Mouse (Mus musculus): ENCODE measurements at regions not wholly inside any gene's neighbourhood (a gene's known extent, or its start where the extent isn't known, plus 50 kb on each side); places are given as distances from the start of the nearest gene placed in this dataset.

- no peak for DNase-seq (ENCODE audit: low spot score in 2 of 2)
These were observed 238.6 kb downstream of the Rnf152 start for GRCm38 (mm10) chr1:105117888-105118287.

GRCm38 (mm10) chr1:105116231-105116630 is 240.3 kb downstream of the Rnf152 start:
- DNase-seq (ENCODE audit: low spot score in 2 of 2): no peak

- DNase-seq (ENCODE audit: low spot score in 2 of 2): no peak
These were observed 241.1 kb downstream of the Rnf152 start for GRCm38 (mm10) chr1:105115391-105115790.

DNA sequence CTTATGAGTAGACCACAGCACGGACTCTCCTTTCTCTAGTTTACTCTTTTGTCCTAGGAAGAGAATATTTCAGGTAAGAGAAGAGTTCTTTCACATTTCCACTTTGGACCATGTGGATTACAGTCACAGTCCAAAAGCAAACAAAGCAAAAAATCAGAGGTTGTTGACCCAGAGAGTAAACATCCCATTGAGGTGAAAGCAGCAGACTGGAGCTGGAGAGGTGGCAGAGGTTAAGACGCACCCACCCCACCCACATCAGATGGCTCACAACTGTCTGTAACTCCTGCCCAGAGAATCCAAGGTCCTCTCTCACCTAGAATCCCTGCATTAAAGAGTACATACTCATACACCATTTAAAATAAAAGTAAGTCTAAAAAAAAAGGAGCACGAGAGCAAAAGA is 241.7 kb downstream of the Rnf152 start:
- no peak for DNase-seq (ENCODE audit: low spot score in 2 of 2)

GRCm38 (mm10) chr1:105112762-105113525 is 243.6 kb downstream of the Rnf152 start:
- peak in 1 of 2 experiments; percentile 10 for DNase-seq (ENCODE audit: low spot score in 2 of 2)

DNA sequence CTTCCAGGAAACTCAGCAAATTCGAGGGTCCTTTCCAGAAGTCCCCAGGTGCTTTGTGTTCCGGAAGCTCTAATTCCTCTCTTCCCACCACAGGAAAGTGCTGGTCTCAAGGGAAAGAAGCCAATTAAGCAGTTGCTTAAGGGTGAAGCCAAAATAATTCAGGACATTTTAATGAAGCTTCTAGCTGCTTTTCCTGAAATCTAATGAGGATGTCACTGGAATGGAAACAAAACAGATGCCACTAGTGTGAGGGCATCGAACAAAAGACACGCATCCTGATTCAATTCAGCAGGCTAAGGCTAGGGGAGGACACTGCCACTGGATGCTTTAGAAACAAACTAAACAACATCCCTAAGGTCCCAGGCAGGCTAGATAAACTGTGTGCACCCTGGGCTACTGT is 245.3 kb downstream of the Rnf152 start:
- no peak for DNase-seq (ENCODE audit: low spot score in 2 of 2)

GRCm38 (mm10) chr1:105110581-105111210 is 245.8 kb downstream of the Rnf152 start:
- no peak for DNase-seq (ENCODE audit: low spot score in 2 of 2)

GRCm38 (mm10) chr1:105107836-105108235 is 248.7 kb downstream of the Rnf152 start:
- peak in 1 of 2 experiments; percentile 12 for DNase-seq (ENCODE audit: low spot score in 2 of 2)

DNA sequence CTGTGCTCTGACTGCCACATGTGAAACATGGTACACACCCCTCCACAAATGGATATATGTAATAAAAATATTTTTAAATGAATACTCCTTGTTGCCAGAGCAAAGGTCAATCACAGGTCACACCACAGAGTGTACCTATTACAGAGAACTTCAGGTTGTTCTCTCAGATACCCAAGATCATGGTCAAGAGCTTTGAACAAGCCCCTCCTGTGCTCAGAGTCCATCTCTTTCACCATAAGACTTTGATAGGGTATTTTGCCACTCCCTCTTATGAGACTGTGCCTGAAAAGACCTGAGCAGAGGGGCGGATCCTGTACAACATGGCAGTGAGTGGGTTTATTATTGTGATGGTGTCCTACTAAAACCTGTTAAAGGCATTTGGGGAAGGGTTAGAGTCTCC is 249.3 kb downstream of the Rnf152 start:
- no peak for DNase-seq (ENCODE audit: low spot score in 2 of 2)

DNA sequence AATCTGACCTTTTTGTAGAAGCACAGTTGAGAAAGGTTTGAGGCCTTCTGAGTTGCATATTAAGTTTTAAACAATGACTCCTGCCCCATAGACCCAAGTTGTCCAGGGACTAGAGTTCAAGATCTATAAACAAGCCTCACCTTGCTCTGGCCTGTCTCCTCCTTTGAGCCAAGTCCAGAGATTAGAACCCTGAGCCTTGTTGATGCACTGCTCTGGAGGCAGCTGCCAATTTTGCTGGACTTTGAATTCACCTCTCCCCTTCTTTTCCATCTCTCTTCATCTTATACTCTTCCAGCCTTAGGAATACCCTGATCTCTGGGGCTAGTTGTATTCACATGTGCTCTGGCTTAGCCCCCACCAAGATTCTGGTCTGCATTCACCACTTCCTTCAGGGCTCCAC is 251.3 kb downstream of the Rnf152 start:
- no peak for DNase-seq (ENCODE audit: low spot score in 2 of 2)

DNA sequence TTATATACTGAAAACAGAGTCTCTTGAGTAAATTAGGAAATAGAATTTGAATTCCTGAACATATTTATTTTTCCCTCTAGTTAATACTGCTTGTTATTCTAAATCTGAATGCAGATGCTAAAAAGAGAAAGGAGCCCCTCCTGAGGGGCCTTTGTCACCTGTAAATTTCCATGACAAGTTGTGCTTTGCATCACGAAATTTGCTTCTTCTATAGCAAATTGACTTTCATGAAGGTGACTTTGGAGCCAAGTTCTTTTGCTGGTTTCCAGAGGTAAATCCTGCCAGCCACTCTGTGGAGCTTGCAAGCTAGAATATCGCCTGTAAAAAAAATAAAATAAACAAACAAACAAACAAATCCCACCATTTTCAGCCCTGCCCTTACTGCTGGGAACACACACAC is 261.4 kb downstream of the Rnf152 start:
- no peak for DNase-seq (ENCODE audit: low spot score in 2 of 2)

GRCm38 (mm10) chr1:105094500-105094899 is 262.0 kb downstream of the Rnf152 start:
- no peak for DNase-seq (ENCODE audit: low spot score in 2 of 2)

DNA sequence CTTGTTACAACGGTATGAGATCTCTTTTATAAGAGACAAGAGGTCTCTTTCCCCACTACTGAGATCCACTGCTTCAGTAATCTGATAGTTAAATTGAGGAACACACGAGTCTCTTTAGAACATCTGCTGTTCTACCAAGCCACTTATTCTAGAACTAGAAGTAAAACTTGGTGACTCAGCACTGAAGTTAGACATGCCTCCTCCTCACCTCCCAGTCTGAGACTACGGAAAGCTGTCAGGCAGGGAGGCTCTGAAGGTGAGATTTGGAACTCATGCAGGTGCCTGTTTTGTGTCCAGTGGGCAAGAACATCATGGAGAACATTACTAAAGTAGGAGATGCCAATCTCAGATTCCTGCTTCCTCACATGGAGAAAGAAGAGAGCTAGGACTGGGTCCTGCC is 262.6 kb downstream of the Rnf152 start:
- DNase-seq (ENCODE audit: low spot score in 2 of 2): no peak

- DNase-seq (ENCODE audit: low spot score in 2 of 2): no peak
These were observed 263.5 kb downstream of the Rnf152 start for GRCm38 (mm10) chr1:105093012-105093411.

GRCm38 (mm10) chr1:105092309-105092904 is 264.1 kb downstream of the Rnf152 start:
- DNase-seq (ENCODE audit: low spot score in 2 of 2): peak; percentile 25 to 27

DNA sequence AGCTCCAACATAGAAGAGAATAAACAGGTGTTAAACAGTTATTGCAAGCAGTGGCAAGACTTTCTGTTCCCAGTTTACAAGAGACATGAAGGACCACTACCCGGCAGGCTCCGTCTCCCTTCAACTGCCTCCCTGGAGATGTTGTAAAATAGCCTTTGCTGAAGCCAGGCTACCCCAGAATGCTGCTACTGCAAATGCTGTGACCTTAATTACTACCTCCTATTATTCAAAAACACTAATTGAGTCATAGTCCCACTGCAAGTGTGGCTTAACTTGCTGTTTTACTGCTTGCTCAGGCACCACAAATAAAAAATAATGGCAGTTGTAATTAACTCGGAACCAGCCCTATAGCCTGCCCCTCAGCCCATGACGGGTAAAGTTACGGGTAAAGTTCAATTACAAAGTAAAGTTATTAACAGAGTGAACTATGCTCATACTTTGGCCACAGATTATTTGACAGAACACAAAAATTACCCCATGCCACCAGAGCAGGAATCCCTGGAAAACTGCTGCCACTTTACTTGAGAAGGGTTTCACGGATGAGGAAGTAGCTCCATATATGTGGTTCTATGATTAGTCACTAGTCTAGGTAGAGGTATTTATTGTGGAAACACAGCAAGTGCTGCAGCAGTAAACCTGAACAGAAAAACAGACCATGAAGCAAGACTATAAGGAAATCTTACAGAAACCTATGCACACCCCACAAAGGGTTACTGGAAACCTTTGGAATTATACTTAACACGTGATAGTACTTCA is 267.6 kb downstream of the Rnf152 start:
- no peak for DNase-seq (ENCODE audit: low spot score in 2 of 2)

DNA sequence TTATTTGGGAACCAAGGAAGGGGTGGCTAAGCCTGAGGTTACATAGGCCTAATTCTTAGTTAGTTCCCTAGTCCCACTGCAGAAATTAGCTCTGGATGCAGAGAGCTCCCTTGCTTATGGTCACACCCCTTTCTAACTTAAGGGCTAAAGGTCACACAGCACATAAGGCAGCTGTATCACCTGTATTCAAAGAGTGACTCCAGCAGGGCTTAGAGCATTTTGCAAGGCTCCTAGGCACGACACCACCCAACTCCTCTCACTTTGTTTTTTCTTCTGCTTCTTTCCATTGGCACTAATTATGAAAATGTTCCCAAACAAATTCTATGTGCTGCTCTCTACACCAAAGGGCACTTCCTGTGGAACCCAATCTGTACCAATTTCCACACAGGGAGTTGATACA is 268.9 kb downstream of the Rnf152 start:
- DNase-seq (ENCODE audit: low spot score in 2 of 2): no peak

DNA sequence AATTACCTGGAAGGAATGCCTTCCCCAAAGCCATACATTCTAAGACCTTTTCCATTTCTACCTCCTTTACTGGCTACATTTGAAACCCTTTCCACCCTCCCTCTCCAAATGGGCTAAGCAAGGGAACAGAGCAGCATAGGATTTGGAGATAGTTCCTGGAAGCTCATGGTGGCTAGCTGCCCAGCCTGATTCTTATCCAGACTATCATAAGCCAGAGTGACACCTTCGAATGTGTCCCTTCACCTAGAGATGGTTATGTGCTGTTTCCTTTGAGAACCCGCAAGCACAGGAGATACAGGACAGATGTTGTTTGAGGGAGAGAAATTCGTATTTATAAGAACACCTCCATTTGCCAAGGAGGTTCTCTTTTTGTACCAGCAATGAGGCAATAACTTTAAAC is 272.0 kb downstream of the Rnf152 start:
- no peak for DNase-seq (ENCODE audit: low spot score in 2 of 2)

DNA sequence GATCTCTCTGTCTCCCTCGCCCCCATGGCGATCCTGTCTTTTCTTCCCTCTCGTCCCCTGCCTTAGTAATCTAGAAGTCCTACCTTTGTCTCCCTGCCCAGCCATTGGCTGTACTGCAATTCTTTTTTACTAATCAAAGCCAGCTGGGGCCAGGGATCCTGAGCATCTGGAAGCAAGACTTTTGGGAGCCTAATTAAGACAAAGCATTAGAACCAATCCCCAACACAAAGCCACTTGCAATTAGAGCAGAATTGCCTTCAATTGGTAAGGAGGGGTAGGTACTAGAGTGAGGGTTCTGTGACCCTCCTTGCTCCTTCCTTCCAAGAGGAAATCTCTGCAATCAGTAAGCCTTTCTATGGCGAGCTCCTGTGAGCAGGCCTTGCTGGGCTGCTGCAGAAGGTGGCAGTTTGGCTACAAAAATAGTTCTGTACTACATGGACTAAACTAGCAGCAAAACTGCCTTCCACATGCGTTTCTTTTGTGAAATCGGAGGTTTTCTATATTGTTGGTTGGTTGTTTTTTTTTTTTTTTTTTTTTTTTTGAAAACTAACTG is 272.9 kb downstream of the Rnf152 start:
- DNase-seq (ENCODE audit: low spot score in 2 of 2): no peak

GRCm38 (mm10) chr1:105082823-105083550 is 273.5 kb downstream of the Rnf152 start:
- DNase-seq (ENCODE audit: low spot score in 2 of 2): no peak

DNA sequence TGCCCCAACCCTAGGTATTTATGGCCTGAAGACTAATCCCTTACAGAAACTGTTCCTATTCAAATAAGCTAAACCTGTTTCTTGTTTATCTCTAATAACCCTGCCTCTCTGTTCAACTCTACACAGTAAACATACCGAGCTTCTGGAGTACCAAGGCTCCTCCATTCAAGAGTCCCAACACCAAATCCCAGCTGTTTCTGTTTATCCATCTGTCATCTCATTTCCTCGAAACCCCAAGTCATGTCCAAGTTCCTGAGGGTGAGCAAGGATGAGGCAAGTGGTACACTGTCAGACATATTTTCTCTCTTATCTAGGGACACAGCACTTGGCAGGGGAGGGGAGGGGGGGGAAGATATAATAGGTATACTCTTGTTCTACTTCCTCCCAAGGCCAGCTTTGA is 274.6 kb downstream of the Rnf152 start:
- no peak for DNase-seq (ENCODE audit: low spot score in 2 of 2)

Measured in heart, adult 9 months (tissue).